Mouse (Mus musculus) megakaryocyte, embryonic 14.5 days (primary cell): ENCODE results near the gene Cct4. TPM values are rescaled to one million over a fixed set of nuclear protein-coding genes. Genes with fewer than 3 reads are reported as not detected.

Source experiments
- H3K27me3 ChIP-seq: replicated peaks from 2 replicates; pipeline ENCODE3; 2012; ENCODE audit warnings: inconsistent platforms
- H3K36me3 ChIP-seq: replicated peaks from 2 replicates; pipeline ENCODE3; 2012; ENCODE audit warnings: low read length, inconsistent platforms, mixed read lengths
- H3K4me1 ChIP-seq: 2 replicates; pipeline ENCODE4 v1.6.1; 2012; ENCODE audit warnings: inconsistent platforms
- H3K4me3 ChIP-seq: replicated peaks from 2 replicates; pipeline ENCODE3; 2012; ENCODE audit warnings: moderate library complexity, mild to moderate bottlenecking, inconsistent platforms
- H3K9me3 ChIP-seq: 2 replicates; pipeline ENCODE4 v1.6.1; 2012; ENCODE audit warnings: inconsistent platforms
- FLI1 ChIP-seq: IDR thresholded peaks from 2 replicates; pipeline ENCODE4 v1.6.1; 2012; ENCODE audit warnings: low read length, inconsistent platforms, mixed read lengths
- GATA1 ChIP-seq: IDR thresholded peaks from 3 replicates; pipeline ENCODE4 v1.6.1; 2012; ENCODE audit warnings: mixed read lengths, low read length, inconsistent platforms, borderline replicate concordance
- polyA plus RNA-seq: library from polyadenylated mRNA; stranded (reverse); fragments of >175 nt; gene quantifications from 2 replicates; pipeline ENCODE4 v1.2.3, GENCODE M21; 2012; ENCODE audit warnings: low replicate concordance; ENCODE audit not compliant: insufficient read depth

Gene Cct4
- polyA plus RNA-seq, 1 experiment = 273 TPM

DNA sequence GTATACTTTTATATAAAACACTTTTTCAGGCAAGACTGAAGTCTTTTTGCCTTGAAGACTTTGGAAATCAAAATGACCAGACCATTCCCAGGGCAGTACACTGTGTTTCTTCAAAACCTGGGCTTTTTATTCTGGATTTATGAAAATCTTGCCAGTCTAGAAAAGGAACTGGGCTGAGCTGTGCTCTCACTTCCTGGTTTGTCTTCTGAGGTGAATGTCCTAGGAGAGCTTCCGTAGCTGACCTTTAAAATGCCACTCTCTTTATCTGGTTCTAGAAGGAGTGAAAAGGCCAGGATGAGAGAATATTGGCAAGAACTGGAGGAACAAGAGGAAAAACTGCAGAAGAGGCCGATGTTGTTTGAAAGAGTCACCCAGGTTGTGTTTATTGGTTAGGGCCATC is 32.8 kb downstream of the Cct4 start:
- Histone ChIP-seq H3K4me1 (no peaks in the 10 kb centered on the region), H3K4me3 (no peak overlapping the region), H3K9me3 (peaks cover 6% of the 10 kb centered on the region), H3K27me3 (no peaks in the 10 kb centered on the region), H3K36me3 (no peaks in the 10 kb centered on the region)
- TF ChIP-seq FLI1 = no peak
- TF ChIP-seq GATA1 = no peak

DNA sequence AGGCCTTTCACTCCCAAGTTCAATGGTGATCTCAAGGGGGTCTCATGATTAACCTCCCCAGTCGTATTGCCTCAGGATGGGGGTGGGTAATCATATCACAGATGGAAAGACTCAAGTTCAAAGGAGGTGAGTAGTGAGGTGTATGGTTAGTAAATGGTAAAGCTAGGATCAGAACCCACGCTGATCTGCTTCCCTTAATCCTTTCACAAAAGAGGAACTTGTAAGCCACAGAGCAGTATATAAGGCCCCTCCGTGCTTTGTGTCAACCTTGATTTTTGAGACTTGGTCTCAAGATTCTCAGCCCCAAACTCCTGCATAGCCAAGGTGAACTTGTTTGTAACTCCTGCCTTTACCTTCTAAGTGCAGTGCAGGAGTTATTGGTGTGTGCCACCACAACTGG is 33.9 kb downstream of the Cct4 start:
- Histone ChIP-seq H3K36me3 (no peaks in the 10 kb centered on the region), H3K27me3 (no peaks in the 10 kb centered on the region), H3K4me1 (no peaks in the 10 kb centered on the region), H3K4me3 (no peak overlapping the region), H3K9me3 (no peaks in the 10 kb centered on the region)
- TF ChIP-seq GATA1 (no peak), FLI1 (no peak)

DNA sequence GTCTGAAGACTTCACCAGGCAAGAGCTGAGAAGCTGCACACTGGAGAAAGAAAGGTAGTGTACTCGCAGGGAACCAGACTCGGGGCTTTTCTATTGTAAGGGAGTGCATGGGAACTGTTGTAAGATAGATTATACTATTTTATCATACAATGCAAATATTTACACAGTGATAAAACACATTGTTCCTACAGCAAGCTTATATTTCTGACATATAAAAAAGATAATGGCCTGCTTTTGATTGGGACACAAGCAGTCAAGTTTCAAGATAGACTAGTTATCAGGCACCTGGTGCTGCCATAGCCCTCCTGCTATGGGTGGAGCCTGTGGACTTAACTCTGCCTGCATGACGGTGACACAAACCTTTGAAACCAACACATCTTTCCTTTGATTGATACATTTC is 38.6 kb downstream of the Cct4 start:
- no peaks in the 10 kb centered on the region for H3K9me3 ChIP-seq
- no peaks in the 10 kb centered on the region for H3K27me3 ChIP-seq
- TF ChIP-seq FLI1 (no peak), GATA1 (no peak)
- H3K36me3 ChIP-seq = no peaks in the 10 kb centered on the region
- H3K4me1 ChIP-seq = no peaks in the 10 kb centered on the region
- H3K4me3 ChIP-seq = no peak overlapping the region

DNA sequence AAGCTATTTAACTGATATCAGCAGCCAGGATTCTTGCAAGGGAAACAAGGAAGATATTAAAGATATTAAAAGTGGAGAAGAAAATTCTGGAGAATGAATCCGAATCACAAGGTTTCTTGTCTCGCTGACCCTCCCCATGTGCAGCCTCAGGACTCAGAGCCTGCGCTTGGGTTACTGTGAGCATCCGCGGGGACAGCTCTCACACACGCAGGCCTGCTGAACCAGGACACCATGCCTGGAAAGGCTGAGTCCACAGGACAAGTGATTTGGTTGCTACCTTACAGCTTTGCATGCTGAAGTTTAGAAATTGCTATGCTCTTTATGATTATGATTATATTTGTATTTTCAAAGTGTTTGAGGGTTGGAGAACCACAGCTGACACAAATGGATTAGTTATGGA is 39.1 kb downstream of the Cct4 start:
- Histone ChIP-seq H3K27me3 (no peaks in the 10 kb centered on the region), H3K4me1 (no peaks in the 10 kb centered on the region), H3K9me3 (no peaks in the 10 kb centered on the region), H3K4me3 (no peak overlapping the region), H3K36me3 (no peaks in the 10 kb centered on the region)
- TF ChIP-seq FLI1 (no peak), GATA1 (no peak)

GRCm38 (mm10) chr11:23047252-23047651 is 56.9 kb downstream of the Cct4 start:
- H3K4me1 ChIP-seq = peaks cover 7% of the 10 kb centered on the region
- peaks cover 18% of the 10 kb centered on the region for H3K27me3 ChIP-seq
- no peaks in the 10 kb centered on the region; the same call in 1 of the 2 replicates for H3K9me3 ChIP-seq
- no peaks in the 10 kb centered on the region for H3K36me3 ChIP-seq
- TF ChIP-seq GATA1 (no peak), FLI1 (no peak)
- H3K4me3 ChIP-seq = no peak overlapping the region

DNA sequence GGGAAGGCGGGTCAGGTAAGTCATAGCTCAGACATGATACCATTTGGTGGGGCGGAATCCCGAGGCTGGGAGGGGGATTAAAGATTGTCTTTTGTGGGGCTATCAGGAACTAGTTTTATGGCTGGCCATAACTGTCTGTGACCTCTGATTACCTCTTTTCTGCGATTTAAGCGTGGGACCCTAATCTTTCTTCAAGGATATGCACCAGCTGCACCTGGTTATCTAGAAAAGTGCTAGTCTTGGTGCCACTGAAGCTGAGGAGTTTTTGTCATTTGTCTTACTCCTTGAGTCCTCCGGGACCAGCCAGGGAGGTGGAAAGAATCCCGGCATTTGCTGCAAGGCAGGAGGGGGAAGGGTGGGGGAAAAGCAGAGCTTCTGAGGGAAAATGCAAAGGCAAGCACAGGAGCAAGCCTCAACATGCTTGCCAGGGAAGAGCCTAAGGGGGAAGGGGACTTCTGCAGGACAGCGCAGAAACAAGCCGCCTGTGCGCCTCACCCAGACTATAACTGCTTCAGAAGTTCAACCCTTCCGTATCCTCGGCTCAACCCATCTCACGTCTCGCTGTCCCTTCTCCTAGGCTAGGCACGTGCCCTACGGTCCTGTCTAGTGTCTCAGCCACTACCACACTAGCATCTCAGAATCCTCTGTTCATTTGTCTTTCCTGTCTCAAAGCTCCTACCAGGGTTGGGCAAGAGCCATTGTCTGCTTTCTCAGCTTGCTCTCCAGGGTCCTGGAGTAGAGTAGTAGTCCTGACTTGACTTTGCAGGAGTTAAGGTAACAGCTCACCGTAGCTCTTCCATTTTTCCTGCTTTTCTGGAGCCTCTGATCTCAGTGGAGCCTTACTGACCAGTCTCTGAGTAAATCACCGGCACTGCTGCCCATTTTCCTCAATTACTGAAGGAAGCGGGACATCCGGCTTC is 57.6 kb downstream of the Cct4 start:
- TF ChIP-seq GATA1 (no peak), FLI1 (no peak)
- H3K9me3 ChIP-seq = no peaks in the 10 kb centered on the region; the same call in 1 of the 2 replicates
- no peaks in the 10 kb centered on the region for H3K36me3 ChIP-seq
- peaks cover 7% of the 10 kb centered on the region for H3K4me1 ChIP-seq
- H3K4me3 ChIP-seq = peak overlapping the region; percentile 56
- H3K27me3 ChIP-seq = peaks cover 19% of the 10 kb centered on the region

DNA sequence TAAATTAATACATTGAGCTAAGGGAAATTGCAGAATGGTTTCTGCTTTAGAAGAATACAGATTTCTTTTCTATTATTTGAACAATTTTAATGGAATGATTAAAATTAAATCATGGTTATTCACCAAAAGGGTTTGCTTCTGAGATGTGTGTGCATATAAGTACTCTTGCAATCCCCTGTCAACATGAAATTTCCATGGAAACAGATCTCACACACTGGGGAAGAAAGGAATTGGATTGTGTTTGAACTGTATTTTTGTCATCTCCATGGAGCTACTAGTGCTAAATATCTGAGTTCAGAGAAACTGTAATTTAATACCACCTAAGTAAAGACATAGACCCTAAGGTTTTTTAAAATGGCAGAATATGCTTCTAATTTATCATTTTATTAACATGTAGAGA is 59.3 kb downstream of the Cct4 start:
- TF ChIP-seq GATA1 = no peak
- no peak for TF ChIP-seq FLI1
- Histone ChIP-seq H3K36me3 (no peaks in the 10 kb centered on the region), H3K4me3 (no peak overlapping the region)

GRCm38 (mm10) chr11:23052353-23052752 is 62.0 kb downstream of the Cct4 start:
- Histone ChIP-seq H3K27me3 (peaks cover 19% of the 10 kb centered on the region), H3K4me1 (peaks cover 7% of the 10 kb centered on the region), H3K36me3 (no peaks in the 10 kb centered on the region), H3K9me3 (no peaks in the 10 kb centered on the region; the same call in 1 of the 2 replicates), H3K4me3 (no peak overlapping the region)
- TF ChIP-seq GATA1 (no peak), FLI1 (no peak)

More for the DNA sequence above, 59.3 kb downstream of the Cct4 start:
- Histone ChIP-seq H3K4me1 (peaks cover 7% of the 10 kb centered on the region), H3K27me3 (peaks cover 19% of the 10 kb centered on the region), H3K9me3 (no peaks in the 10 kb centered on the region; the same call in 1 of the 2 replicates)

Other genes with a start within 250 kb of the Cct4 start
- 6.1 TPM in 1 of 2 replicates, not detected in the other for gene B3gnt2, start 129.6 kb upstream of the Cct4 start, polyA plus RNA-seq
- 2.8 and 3.1 TPM in 2 replicates for gene Zrsr1, start 18.5 kb upstream of the Cct4 start, polyA plus RNA-seq
- gene Gm28048, start 8.4 kb upstream of the Cct4 start, polyA plus RNA-seq = not detected in 2 replicates
- 30.3 and 45.3 TPM in 2 replicates for gene Commd1, start 8.1 kb upstream of the Cct4 start, polyA plus RNA-seq
- gene Fam161a, start 17.0 kb downstream of the Cct4 start, polyA plus RNA-seq = 0.39 TPM in 1 of 2 replicates, not detected in the other